Mouse (Mus musculus) megakaryocyte-erythroid progenitor cell, adult 5 weeks (primary cell): ENCODE results near the gene Gm1110. TPM values are rescaled to one million over a fixed set of nuclear protein-coding genes. Genes with fewer than 3 reads are reported as not detected.

Experiments used
- polyA plus RNA-seq: library from polyadenylated mRNA; stranded (reverse); fragments of >175 nt; gene quantifications from 2 replicates; pipeline ENCODE4 v1.2.3, GENCODE M21; 2012

Gene Gm1110
- polyA plus RNA-seq, result 0.05 TPM in 1 of 2 replicates, not detected in the other

DNA sequence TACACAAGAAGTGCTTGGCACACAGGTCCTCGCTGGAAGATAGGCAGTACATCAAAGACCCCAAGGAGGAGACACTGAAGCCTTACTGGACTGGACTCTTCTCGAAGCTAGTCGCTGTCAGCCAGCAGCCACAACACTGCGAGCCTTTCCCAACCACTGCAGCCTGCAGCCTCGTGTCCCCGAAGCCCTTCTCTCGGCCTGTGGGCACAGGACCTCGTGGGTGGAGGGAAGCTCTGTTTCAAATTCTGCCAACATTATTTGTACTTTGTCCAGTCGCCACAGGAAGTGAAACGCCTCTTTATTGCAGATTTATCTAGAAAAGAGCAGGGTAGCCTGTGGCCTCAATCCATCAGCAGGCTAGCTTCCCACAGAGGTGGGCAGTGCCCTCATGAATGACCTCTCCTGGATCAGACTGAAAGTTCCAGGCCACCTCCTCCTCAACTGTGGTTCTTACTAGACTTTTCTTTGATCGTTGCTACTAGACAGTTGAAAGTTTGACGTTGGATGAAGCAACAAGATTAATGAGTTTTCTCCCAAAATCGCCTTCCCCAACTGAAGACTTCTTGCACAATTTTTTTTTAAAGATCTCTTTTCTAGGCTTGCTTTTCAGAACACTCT, at the start of gene Gm1110:
Gm1110 (minus strand) TSS at position 203 of the 618 bp plus-strand sequence.

DNA sequence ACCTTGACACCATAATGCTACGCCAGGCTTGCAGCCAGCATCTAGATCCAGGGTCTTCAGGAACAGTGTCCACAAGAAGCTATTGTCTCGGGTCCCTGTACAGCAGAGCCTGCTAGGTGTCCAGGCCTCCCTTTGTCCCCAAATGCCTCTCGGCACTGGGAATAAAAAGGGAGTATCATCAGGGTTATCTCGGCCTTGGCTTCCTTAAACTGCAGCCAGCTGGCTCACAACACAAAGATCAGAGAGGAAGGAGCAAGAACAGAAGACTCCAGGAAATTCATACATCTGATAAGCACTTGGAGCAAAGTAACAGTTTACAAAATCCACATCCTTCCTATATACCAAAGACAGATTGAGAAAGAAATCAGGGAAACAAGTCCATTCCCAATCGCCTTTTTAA, 62.2 kb downstream of the Gm1110 start, which contains the start of gene Glb1l3:
Glb1l3 (minus strand) TSS at position 140 of the 400 bp plus-strand sequence.

Other genes starting within 250 kb of the Gm1110 start
- gene B3gat1, start 189.4 kb downstream of the Gm1110 start, polyA plus RNA-seq, result 0.01 TPM in 1 of 2 replicates, not detected in the other
- not detected in 2 replicates for gene Glb1l2, start 116.6 kb downstream of the Gm1110 start, polyA plus RNA-seq
- not detected in 2 replicates for gene Glb1l3, start 62.2 kb downstream of the Gm1110 start, polyA plus RNA-seq
- 1.7 and 2.0 TPM in 2 replicates for gene Acad8, start 76.5 kb upstream of the Gm1110 start, polyA plus RNA-seq
- 4.7 and 5.5 TPM in 2 replicates for gene Thyn1, start 76.6 kb upstream of the Gm1110 start, polyA plus RNA-seq
- gene Vps26b, start 107.0 kb upstream of the Gm1110 start, polyA plus RNA-seq, result 35.2 and 37.6 TPM in 2 replicates
- 3.0 and 4.0 TPM in 2 replicates for gene Ncapd3, start 107.1 kb upstream of the Gm1110 start, polyA plus RNA-seq
- 0.10 and 0.43 TPM in 2 replicates for gene Jam3, start 232.3 kb upstream of the Gm1110 start, polyA plus RNA-seq